Mouse (Mus musculus): ENCODE measurements around the gene Myo19. TPM values are rescaled to one million over a fixed set of nuclear protein-coding genes. Genes with fewer than 3 reads are reported as not detected.
A peak's percentile ranks its signal among the peaks of the same experiment; 100 is the strongest.

Gene Myo19
- total RNA-seq, 2 experiments from 2014 or later, result 5.1 to 13.4 TPM

GRCm38 (mm10) chr11:84885238-84885637, 5.3 kb downstream of the Myo19 start:
- no peak for ATAC-seq (replicated peaks; ENCODE audit: poor library complexity, severe bottlenecking)

GRCm38 (mm10) chr11:84886236-84886635, 6.3 kb downstream of the Myo19 start:
- no peak for ATAC-seq (replicated peaks; ENCODE audit: poor library complexity, severe bottlenecking)

GRCm38 (mm10) chr11:84886767-84887511, 7.0 kb downstream of the Myo19 start:
- no peak for ATAC-seq (replicated peaks; ENCODE audit: poor library complexity, severe bottlenecking)

GRCm38 (mm10) chr11:84888025-84888424, 8.1 kb downstream of the Myo19 start:
- no peak for ATAC-seq (replicated peaks; ENCODE audit: poor library complexity, severe bottlenecking)

GRCm38 (mm10) chr11:84889492-84889891, 9.5 kb downstream of the Myo19 start:
- ATAC-seq (replicated peaks; ENCODE audit: poor library complexity, severe bottlenecking), result no peak

GRCm38 (mm10) chr11:84891705-84892104, 11.8 kb downstream of the Myo19 start:
- no peak for ATAC-seq (replicated peaks; ENCODE audit: poor library complexity, severe bottlenecking)

GRCm38 (mm10) chr11:84893113-84893512, 13.2 kb downstream of the Myo19 start:
- no peak for ATAC-seq (replicated peaks; ENCODE audit: poor library complexity, severe bottlenecking)

- no peak for ATAC-seq (replicated peaks; ENCODE audit: poor library complexity, severe bottlenecking)
These were observed 24.7 kb downstream of the Myo19 start for GRCm38 (mm10) chr11:84904597-84905144.

GRCm38 (mm10) chr11:84907081-84907480, 27.1 kb downstream of the Myo19 start:
- ATAC-seq (replicated peaks; ENCODE audit: poor library complexity, severe bottlenecking), result no peak

- no peak for ATAC-seq (replicated peaks; ENCODE audit: poor library complexity, severe bottlenecking)
These were observed 28.5 kb downstream of the Myo19 start for GRCm38 (mm10) chr11:84908480-84908879.

GRCm38 (mm10) chr11:84910411-84910810, 30.5 kb downstream of the Myo19 start:
- no peak for ATAC-seq (replicated peaks; ENCODE audit: poor library complexity, severe bottlenecking)

GRCm38 (mm10) chr11:84914673-84915072, 34.7 kb downstream of the Myo19 start:
- ATAC-seq (replicated peaks; ENCODE audit: poor library complexity, severe bottlenecking), result peak; percentile 21; the same call in 1 of the 2 replicates

GRCm38 (mm10) chr11:84916053-84916702, 36.2 kb downstream of the Myo19 start, which contains the start of gene Znhit3:
Gene Znhit3 (minus strand): TSS chr11:84916366.
- ATAC-seq (replicated peaks; ENCODE audit: poor library complexity, severe bottlenecking), result peak; percentile 95

GRCm38 (mm10) chr11:84916703-84917300, 36.9 kb downstream of the Myo19 start:
- ATAC-seq (replicated peaks; ENCODE audit: poor library complexity, severe bottlenecking), result no peak

- ATAC-seq (replicated peaks; ENCODE audit: poor library complexity, severe bottlenecking), result peak; percentile 56; the same call in 1 of the 2 replicates
These were observed 38.5 kb downstream of the Myo19 start for GRCm38 (mm10) chr11:84918425-84918824.

GRCm38 (mm10) chr11:84919276-84919675, 39.3 kb downstream of the Myo19 start:
- peak; percentile 38; the same call in 1 of the 2 replicates for ATAC-seq (replicated peaks; ENCODE audit: poor library complexity, severe bottlenecking)

- ATAC-seq (replicated peaks; ENCODE audit: poor library complexity, severe bottlenecking), result no peak
These were observed 40.0 kb downstream of the Myo19 start for GRCm38 (mm10) chr11:84919951-84920350.

- ATAC-seq (replicated peaks; ENCODE audit: poor library complexity, severe bottlenecking), result no peak
These were observed 41.0 kb downstream of the Myo19 start for GRCm38 (mm10) chr11:84920981-84921380.

- no peak for ATAC-seq (replicated peaks; ENCODE audit: poor library complexity, severe bottlenecking)
These were observed 52.3 kb downstream of the Myo19 start for GRCm38 (mm10) chr11:84932261-84932660.

- ATAC-seq (replicated peaks; ENCODE audit: poor library complexity, severe bottlenecking), result no peak
These were observed 59.6 kb downstream of the Myo19 start for GRCm38 (mm10) chr11:84939508-84940053.

- ATAC-seq (replicated peaks; ENCODE audit: poor library complexity, severe bottlenecking), result no peak
These were observed 60.2 kb downstream of the Myo19 start for GRCm38 (mm10) chr11:84940140-84940539.

All from granulocyte monocyte progenitor cell, adult 5-6 weeks (primary cell).